Mouse (Mus musculus): Measurements from ENCODE around the gene Heatr3. TPM values are rescaled to one million over a fixed set of nuclear protein-coding genes. Genes with fewer than 3 reads are reported as not detected.
A peak's percentile ranks its signal among the peaks of the same experiment; 100 is the strongest.

The Heatr3 gene
- total RNA-seq (2021) (10 to 100 TPM; 27.8 to 32.1 TPM), polyA plus RNA-seq (2012; rRNA removed) (13.4 and 14.0 TPM in 2 replicates)
- long read RNA-seq, transcript Heatr3-201 (15 exons, 3,251 nt): major isoform, 32 of 39 reads
- long read RNA-seq, partial matches to known transcripts: 5 of 39 reads
- long read RNA-seq, other reads (novel, unspliced or antisense): 2 of 39 reads

- DNase-seq: peak; percentile 98
Measured at GRCm38 (mm10) chr8:88137748-88138484, at the start of gene Heatr3. TSS of gene Heatr3 (plus strand) at chr8:88137855.

- DNase-seq: no peak
Measured at GRCm38 (mm10) chr8:88088006-88088405, 49.6 kb upstream of the Heatr3 start.

- no peak for DNase-seq
Measured at GRCm38 (mm10) chr8:88091661-88092060, 46.0 kb upstream of the Heatr3 start.

GRCm38 (mm10) chr8:88093367-88093766 is 44.3 kb upstream of the Heatr3 start:
- DNase-seq: no peak

- peak; percentile 30 for DNase-seq
Measured at GRCm38 (mm10) chr8:88098856-88099255, 38.8 kb upstream of the Heatr3 start.

GRCm38 (mm10) chr8:88099526-88099925 is 38.1 kb upstream of the Heatr3 start:
- peak; percentile 29 for DNase-seq

GRCm38 (mm10) chr8:88109241-88109640 is 28.4 kb upstream of the Heatr3 start:
- DNase-seq: no peak

GRCm38 (mm10) chr8:88118456-88119036 is 19.1 kb upstream of the Heatr3 start, which contains the start of gene Cnep1r1:
TSS of gene Cnep1r1 (plus strand) at chr8:88118769.
- peak; percentile 98 for DNase-seq

- DNase-seq: peak; percentile 43
Measured at GRCm38 (mm10) chr8:88119076-88119475, 18.6 kb upstream of the Heatr3 start.

GRCm38 (mm10) chr8:88124850-88125249 is 12.8 kb upstream of the Heatr3 start:
- DNase-seq: no peak

GRCm38 (mm10) chr8:88129397-88129796 is 8.3 kb upstream of the Heatr3 start:
- DNase-seq: no peak

- no peak for DNase-seq
Measured at GRCm38 (mm10) chr8:88130754-88131317, 6.8 kb upstream of the Heatr3 start.

GRCm38 (mm10) chr8:88139256-88139655 is 1.6 kb downstream of the Heatr3 start:
- DNase-seq: no peak

- peak; percentile 5 for DNase-seq
Measured at GRCm38 (mm10) chr8:88141629-88142028, 4.0 kb downstream of the Heatr3 start.

- no peak for DNase-seq
Measured at GRCm38 (mm10) chr8:88144041-88144440, 6.4 kb downstream of the Heatr3 start.

- DNase-seq: no peak
Measured at GRCm38 (mm10) chr8:88150910-88151371, 13.3 kb downstream of the Heatr3 start.

GRCm38 (mm10) chr8:88160237-88160995 is 22.8 kb downstream of the Heatr3 start:
- DNase-seq: no peak

- peak; percentile 61 for DNase-seq
Measured at GRCm38 (mm10) chr8:88161439-88161838, 23.8 kb downstream of the Heatr3 start.

- no peak for DNase-seq
Measured at GRCm38 (mm10) chr8:88175264-88175663, 37.6 kb downstream of the Heatr3 start.

- DNase-seq: no peak
Measured at GRCm38 (mm10) chr8:88177291-88177690, 39.6 kb downstream of the Heatr3 start.

- no peak for DNase-seq
Measured at GRCm38 (mm10) chr8:88183121-88183520, 45.5 kb downstream of the Heatr3 start.

- DNase-seq: no peak
Measured at GRCm38 (mm10) chr8:88184914-88185313, 47.3 kb downstream of the Heatr3 start.

Data from adrenal gland, adult 2 months (tissue).